Mouse (Mus musculus) c-Kit-positive CD71-positive TER-119-positive erythroid progenitor cells, embryonic 14.5 days (primary cell): Measurements from ENCODE around the gene Zbtb34.

Experiments
- DNase-seq: peaks from one replicate; pipeline ENCODE4 v3.0.0-alpha.2; 2013; ENCODE audit warnings: low spot score

Gene Zbtb34

DNA sequence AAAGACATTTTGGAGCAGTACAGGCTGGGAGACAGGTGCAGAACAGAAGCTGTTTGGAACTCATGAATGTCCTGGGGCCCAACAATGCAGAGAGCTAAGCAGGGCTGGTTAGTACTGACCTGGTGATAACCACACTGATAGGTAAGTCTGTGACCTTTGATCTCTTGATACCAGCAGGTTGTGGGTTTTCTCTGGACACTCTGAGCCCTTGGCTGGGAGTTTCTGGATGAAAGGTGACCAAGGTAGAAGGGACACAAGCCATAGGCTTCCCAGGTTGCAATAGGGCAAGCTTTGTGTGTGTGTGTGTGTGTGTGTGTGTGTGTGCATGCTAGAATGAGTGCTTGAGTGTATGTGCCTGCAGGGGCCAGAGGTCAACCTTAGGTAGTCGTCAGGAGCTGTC, 15.7 kb upstream of the Zbtb34 start:
- DNase-seq, result no peak

DNA sequence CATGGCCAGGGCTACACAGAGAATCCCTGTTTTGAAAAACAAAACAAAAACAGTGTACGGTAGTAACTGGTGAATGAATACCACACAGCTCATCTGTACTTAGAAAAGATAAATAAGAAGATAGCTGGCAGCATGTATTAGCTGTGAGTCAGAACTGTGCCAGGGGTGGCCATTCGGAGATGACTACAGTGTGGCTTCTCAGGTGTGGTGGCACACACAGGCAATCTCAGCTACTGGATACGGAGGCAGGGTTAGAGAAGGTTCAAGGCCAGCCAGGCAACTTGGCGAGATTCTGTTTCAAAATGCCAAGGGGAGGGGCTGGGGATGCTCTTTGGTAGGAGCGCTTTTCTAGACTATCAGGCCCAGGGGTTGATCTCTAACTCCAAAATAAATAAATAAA, 14.6 kb upstream of the Zbtb34 start:
- no peak for DNase-seq

DNA sequence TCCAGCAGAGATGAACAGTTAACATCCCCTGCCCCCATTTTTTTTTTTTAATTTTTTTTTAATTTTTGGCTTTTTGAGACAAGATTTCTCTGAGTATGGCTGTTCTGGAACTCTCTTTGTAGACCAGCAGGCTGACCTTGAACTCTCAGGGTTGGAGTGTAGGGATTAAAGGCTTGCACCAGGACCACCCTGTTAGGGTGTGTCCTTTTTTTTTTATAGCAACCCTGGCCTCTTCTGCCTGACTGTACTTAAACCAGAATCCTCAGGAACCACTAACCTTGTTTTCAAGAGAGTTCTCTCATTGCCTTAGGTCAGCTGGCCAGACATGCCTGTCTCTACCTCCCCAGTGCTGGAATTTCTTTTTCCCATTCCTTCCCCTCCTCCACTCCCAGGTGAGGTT, 13.7 kb upstream of the Zbtb34 start:
- DNase-seq, result no peak

DNA sequence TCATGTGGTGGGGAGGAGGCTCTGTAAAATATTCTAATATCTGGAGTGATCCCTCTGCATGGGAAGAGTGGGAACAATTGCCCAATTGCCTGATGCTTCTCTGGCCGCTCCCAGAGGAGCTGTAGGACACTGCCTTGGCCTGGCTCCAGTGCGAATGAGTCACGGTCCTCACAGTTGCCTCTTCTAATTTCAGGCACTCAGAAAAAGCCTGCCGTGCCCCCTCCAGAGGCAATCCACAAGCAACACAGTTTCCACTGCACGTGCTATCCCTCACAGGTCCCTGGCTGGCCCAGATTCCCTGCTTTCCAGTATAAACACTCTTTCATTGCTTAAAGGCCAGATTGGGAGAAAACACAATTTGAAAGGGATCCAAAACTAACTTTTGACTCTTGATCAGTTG, 13.2 kb upstream of the Zbtb34 start:
- no peak for DNase-seq

DNA sequence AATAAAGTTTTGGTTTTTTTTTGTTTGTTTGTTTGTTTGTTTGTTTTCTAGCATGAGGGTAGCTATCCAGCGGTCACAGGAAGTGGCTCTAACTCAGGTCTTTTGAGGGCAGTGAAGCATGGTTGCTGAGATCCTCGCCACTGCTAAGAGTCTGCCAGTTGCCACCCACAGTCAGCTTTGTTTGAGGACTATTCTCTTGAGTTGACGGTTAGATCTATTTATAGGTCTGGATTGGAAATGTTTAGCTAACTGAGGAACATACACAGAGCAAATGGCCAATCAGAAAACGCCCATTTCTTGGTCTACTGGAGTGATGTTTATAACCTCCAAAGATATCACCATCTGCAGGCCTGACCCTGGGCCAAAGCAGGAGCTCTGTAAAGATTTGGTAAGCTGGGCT, 11.6 kb upstream of the Zbtb34 start:
- DNase-seq, result no peak

DNA sequence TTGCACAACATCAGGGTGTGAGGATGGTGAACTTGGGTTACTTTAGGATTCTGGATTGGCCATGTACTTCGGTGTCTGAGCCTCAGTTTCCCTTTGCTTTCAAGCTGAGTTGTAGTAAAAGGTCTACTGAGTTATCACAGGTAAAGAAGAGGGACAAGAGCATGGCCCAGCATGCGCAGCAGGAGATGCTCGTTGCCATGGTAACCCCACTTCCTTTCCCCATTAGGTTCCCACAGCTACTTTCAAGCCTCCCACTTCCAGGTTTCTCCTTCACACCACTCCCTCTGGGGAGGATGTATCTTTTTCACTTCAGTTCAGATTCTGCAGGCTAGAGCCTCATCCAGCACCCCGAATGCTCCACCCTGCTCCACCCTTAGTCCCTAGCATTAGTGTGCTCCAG, 9.8 kb upstream of the Zbtb34 start:
- no peak for DNase-seq

DNA sequence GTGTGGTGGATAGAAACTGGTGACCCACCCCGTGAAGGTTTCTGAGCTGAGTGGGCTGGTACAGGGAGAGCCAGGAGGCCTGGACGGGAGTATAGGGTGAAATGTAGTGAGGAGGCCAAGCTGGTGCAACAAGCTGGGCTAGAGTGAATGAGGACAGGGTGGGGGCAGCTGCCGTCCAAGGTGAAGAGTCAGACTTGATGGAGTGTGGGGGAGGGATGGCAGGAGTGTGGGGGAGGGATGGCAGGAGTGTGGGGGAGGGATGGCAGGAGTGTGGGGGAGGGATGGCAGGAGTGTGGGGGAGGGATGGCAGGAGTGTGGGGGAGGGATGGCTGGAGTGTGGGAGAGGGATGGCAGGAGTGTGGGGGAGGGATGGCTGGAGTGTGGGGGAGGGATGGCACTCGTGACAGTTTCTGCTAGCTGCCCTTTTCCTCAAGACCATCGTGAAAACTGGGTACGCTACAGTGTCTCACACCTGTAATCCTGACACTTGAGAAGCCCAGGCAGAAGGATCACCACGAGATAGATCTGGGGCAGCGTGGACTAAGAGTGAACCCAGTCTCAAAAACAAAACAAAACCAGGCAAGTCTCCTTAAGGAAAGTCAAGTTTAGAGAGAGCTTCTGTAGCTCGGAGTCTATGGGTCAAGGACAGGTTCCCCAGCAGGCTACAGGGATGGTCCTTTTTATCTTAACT, 9.0 kb upstream of the Zbtb34 start:
- DNase-seq, result no peak

DNA sequence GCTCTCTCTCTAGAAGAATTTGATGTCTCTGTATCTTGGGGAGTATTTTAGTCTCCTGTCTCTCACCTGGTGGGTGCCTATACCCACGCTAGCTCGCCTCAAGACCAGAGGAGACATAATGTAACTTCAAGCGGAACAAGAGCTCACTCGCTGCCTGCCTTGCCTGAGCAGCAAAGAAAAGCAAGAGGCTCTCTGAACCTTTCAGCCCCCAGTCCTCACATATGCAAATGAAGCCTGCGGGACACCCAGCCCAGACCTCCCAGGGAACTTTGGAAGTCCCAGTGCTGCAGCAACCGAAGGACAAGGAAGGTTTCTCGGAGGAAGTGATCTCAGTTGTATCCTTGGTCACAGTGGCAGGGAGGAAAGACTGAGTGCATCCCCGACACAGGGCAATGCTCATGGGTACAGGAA, 8.4 kb upstream of the Zbtb34 start:
- no peak for DNase-seq

DNA sequence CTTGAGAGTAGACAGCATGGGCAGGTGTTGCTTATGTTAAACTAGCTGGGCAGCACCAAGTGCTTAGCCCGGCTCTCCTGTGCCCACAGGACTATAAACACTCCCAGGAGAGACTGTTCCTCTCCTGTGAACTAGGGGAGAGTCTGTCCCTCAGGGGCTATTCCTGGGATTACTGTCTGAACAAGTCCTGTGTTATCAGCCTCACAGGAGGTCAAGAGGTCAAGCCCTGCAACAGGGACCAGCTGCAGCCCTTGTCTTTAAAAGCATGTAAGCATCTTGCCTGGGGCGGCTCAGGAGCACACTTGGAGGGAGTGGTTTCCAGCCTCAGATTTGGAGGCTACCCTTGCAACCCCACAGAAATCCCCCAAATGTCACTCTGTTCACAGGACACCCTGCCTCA, 7.3 kb upstream of the Zbtb34 start:
- DNase-seq, result no peak

DNA sequence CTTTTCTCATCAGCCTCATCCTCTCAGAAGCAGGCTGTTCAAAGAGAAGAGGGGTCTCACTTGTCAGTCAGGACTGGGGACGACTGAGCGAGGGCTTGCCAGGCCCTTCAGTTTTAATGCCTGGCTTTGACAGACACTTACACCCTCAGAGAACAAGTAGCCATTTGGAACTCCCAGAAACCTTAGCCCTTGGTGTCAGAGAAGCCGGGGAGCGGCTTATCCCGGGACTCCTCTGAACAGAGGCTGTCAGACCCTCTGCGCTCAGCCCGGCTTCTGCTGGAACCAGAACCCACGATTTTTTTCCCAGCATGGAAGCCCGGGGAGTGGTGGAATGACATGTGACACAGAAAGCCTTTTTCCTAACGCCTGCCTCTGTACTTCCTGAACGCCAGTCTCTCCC, 6.1 kb upstream of the Zbtb34 start:
- no peak for DNase-seq

DNA sequence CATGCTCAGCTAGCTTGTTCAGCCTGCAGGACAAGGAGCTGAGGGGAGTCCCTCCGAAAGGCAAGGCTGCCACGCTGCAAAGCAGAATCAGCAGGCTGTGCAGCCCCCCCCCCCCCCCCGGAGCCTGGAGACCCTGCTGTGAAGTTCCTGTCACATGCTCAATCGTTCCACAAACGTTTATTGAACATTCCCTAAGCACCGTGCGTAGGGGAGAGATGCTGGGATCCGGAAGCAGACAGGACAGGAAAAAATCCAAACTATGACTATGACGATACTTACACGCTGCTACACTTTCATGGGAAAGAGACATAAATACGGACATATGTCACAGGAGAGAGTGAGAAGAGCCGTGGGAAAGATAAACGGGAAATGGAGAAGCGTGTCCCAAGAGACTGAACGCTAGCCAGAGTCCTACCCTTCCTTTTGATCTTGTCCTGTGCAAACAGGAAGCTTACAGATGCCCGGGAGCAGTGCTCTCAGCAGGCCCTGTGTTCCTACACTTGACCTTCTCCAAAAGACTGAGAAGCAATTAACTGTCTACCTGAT, 5.0 kb upstream of the Zbtb34 start:
- DNase-seq, result no peak

DNA sequence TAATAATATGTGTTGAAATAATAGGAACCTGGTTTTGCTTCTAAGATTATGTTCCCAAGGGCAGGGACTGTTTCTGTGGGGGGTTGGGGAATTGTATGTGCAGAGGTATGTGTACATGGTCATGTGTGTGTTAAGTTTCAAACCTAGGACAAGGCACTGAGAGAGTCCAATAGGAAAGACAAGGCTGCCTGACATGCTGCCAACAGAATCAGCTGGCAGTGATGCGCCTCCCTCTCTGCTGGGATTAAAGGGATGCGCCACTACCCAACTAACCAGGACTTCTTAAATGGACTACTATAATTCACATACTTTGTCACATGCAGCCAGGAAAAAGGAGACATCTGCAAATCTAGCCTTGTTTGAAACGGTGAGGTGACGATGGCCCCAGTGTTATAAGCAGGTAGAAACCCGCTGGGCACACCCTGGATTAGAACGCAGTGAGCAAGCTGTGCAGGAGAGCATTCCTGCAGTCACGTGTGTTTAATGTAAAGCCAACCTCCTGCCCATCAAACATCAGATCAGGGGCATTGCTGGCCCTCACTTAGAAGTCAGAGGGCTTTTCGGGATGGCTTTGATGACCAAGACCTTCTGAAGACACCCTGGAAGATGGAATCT, 4.0 kb upstream of the Zbtb34 start:
- DNase-seq, result no peak

DNA sequence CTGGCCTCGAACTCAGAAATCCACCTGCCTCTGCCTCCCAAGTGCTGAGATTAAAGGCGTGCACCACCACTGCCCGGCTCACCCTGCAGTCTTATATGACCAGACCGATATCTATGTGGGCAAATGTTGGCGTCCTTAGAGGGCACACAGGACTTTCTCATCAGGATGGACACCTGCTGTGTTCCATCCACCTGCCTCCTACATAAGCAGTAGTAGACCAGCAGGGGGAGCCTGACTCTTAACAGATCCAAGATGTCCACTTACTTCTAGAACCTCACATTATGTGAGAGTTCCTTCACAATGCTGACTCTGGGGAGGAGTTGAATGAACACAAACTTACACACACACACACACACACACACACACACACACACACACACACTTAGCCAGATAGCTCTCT, 1.8 kb upstream of the Zbtb34 start:
- peak; percentile 64 for DNase-seq

DNA sequence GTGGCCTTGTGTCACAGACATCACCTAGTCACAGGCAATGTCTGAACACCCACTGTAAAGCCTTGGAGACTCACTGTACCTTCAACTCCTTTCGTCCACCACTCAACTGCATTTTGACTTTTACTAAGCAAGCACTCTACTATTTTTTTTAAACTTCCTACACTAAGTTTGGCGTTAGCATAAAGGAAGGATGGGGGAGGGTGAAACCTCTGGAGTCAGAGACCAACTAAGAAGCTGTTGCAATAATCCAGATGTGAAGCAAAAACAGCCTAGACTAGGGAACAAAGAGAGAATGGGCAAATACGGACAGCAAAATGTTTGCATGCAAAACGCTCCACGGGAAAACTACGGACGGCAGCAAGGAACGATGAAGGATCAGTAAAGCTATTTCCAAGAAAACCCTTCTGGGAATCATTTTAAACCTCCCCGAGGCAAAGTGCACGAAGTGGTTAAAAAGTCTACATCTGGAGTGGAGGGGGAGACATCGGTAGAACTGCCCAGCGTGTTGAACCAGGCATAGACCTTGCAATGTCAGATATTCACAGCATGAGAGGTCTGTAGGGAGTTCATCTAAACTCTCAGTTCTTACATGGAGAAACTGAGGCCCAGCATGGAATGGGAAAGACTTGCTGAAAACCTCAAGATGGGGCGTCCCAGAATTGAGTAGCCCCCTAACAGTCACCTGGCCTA, 898 bp downstream of the Zbtb34 start:
- peak; percentile 32 for DNase-seq

DNA sequence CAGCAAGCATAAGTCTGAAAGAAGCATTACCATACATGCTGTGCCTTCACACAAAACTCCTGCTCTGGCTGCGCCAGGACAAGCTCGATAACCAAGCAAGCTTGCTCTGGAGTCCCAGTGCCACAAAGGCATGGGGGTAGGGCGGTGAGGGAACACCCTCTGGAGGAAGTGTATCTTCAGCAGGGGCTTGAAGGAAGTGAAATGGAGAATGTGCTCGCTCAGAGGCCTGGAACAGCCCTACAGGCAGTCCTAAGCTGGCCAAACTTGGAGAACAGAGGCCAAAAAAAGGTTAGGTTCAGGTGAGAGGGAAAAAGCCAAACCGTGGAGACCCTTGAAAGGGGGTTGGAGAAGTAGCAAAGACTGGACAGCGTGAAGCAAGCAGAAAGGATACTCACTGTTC, 1.8 kb downstream of the Zbtb34 start:
- peak; percentile 39 for DNase-seq

DNA sequence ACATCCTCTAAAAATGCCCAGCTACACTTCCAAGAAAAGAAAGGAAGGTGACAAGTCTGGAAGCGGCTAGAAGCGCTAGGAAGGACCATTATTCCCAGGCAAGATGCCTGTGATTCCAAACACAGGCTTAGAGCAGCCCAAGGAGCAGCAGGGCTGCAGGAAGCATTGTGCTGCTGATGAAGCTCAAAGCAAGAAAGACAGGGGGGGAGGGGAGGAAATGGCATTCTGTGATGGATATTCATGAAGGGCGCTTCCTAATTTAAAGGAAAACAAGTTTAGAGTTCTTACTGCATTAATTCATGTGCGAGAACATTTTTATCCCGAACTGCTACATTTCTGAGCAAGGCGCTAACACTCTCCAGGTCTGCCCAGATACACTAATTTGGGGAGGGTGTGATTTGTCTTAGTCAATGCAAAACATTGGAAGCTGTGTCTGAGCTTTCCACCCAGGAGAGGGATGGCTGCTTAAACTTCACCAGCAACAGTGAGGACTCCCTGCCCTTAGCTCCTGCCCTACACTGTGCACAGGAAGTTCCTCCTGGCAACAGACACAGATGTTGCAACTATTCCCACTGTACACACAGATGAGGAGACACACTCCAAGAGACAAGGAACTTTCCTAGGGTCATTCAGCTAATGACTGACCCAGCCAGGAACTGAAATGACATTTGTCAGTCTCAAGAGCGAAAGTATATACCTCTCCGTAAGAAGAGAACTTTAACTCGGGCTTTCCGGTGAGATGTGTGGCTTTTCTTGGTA, 4.3 kb downstream of the Zbtb34 start:
- DNase-seq, result no peak

DNA sequence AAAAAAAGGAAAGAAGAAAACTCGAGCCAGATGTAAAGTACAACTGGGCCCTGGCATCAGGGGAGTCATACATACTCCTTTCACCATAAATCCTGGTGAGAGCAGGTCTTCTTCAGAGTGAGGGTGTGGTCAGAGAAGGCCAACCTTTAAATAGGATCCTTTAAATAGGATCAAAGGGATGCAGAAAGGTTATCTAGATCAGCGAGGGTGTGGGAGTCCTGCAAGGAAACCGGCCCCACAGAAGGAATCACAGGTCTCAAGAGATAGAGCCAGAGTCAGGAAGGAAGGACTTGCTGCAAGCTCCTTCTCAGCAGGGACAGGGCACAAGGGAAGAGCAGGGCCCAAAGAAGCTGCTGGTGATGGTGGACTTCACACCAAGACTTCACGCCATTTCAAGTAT, 13.7 kb downstream of the Zbtb34 start:
- DNase-seq, result no peak

DNA sequence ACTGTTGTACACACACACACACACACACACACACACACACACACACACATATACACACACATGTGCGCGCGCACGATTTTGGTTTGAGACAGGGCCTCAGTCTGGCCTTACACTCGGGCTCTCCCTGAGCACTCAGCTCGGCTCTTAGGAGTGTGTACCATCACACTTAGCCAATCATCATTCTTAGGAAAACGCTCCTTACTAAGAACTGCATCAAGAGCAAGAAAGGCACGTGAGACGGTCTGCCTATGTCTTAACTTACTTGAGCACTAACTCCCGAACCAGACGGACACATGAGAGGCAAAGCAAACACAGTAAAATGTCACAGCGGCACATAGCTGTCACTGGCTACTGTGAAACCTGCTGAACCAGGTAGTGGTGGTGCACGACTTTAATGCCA, 17.1 kb downstream of the Zbtb34 start:
- DNase-seq, result no peak

DNA sequence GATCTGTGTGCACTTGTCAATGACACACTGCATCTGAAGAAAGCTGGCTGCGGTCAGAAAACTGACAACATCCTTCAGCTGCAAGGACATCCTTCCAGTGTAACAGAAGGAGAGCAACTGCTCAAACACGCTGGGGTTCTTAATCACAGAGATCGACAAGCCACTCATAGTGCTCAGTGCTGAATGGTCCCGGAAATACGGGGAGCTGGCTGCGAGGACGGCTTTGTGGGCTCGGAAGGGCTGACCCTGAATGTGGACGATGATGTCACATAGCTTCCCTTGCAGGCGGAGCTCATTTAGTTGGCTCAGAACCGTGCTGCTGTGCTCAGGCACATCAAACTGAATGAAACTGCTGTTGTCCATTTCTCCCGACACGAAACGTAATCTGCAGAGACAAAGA, 19.0 kb downstream of the Zbtb34 start:
- no peak for DNase-seq

DNA sequence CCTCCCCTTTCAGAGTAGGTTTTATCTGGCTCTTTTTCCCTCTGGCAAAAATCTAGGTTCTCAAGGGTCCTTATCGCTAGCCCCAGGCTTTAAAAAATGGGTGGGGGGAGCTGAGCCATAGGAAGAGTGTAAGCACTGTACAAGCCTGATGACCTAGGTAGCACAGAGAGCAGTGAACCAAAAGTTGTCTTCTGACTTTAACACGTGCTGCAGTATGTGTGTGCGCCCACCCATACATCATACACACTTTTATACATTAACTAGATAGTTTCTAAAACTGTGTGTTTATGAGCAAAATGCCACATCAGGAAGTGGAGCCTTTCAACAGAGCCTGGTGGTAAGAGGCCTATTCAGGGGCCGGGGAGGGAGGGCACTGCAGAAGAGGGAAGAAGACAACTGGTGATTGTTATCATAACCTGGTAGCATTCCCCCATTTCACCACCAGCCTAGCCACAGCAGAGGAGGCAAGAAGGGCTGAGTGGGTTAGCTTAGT, 27.6 kb downstream of the Zbtb34 start:
- no peak for DNase-seq

DNA sequence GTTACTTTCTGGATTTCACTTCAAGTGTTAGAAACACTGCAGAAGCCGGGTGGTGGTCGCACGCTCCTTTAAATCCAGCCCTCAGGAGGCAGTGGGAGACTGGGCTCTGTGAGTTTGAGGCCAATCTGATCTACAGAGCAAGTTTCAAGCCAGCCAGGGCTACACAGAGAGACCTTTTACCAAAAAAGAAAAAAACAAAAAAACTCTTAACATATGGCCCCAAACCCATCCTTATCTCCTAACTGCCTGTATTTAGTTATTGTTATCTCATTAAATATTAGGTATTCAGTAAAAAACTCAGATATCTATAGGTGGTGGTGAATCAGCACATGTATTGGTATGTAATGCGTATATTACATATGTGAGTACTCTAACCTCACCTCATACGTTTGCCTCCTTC, 28.5 kb downstream of the Zbtb34 start:
- DNase-seq, result no peak

DNA sequence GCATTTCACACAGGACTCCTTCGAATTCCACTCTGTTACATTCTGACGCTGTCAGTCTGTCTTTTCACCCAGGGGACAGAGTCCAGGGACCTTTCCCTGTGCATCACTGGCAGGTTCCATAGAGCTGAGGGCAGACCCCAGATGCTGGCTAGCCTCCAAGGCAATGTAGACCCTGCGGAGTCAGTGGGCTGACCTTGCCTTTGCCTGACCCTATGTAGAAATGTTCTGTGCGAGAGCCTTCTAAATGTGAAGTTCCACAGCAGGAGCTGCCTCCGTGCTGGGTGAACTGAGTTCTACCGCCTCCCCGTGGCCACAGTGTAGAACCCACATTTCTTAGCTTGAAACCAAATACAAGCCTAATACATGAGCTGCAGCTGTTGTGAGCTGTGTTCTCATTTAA, 28.9 kb downstream of the Zbtb34 start:
- DNase-seq, result peak; percentile 45
